Mouse (Mus musculus): ENCODE measurements at regions not wholly inside any gene's neighbourhood (a gene's known extent, or its start where the extent isn't known, plus 50 kb on each side); places are given as distances from the start of the nearest gene placed in this dataset.

DNA sequence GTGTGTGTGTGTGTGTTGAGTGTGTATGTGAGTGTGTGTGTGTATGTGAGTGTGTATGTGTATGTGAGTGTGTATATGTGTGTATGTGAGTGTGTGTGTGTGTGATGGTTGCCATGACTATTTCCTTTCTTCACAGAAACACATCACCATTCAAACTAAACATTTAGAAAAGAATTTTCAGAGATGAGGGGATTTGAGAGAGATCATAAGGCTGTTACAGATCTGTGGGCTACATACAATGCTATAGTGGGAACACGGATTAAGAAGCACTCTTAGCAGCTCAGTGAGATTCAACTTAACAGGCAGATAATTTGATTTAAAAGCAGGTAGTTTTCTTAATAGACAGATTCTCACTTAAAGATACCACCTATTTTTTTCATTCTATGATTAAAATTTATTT lies 257.1 kb upstream of the Fn1 start:
- intact Hi-C loops (cut with DNase I): no loop called here

DNA sequence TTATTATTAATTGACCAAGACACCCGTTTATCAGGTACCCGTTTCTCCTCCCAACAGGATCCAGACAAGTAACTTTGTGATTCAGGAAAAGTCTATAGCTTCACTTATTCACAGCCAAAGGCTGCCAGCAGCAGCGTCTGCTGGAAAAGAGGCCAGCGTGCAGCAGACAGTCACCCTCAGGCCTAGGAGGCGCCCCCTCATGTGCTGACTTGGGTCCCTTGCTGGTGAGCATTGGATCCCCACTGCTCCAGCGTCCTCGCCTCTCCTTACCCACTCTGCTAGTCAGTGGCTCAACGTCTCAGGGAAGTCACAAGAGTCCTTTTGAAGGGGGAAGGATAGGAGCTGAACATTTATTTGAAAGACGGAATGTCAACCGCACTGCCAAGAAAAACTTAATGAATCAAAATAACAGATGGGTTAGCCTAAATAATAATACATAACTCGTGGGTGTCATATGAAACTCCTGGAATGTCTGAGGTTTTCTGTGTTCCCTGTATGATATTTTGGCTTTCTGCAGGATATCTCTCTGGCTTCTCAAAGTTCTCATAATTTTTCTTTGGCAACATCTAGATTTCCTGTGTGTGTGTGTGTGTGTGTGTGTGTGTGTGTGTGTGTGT lies 256.6 kb upstream of the Fn1 start:
- intact Hi-C loops (cut with DNase I): no loop called here

GRCm38 (mm10) chr1:71904376-71904948 lies 251.5 kb upstream of the Fn1 start:
- intact Hi-C loops (cut with DNase I): no loop called here

DNA sequence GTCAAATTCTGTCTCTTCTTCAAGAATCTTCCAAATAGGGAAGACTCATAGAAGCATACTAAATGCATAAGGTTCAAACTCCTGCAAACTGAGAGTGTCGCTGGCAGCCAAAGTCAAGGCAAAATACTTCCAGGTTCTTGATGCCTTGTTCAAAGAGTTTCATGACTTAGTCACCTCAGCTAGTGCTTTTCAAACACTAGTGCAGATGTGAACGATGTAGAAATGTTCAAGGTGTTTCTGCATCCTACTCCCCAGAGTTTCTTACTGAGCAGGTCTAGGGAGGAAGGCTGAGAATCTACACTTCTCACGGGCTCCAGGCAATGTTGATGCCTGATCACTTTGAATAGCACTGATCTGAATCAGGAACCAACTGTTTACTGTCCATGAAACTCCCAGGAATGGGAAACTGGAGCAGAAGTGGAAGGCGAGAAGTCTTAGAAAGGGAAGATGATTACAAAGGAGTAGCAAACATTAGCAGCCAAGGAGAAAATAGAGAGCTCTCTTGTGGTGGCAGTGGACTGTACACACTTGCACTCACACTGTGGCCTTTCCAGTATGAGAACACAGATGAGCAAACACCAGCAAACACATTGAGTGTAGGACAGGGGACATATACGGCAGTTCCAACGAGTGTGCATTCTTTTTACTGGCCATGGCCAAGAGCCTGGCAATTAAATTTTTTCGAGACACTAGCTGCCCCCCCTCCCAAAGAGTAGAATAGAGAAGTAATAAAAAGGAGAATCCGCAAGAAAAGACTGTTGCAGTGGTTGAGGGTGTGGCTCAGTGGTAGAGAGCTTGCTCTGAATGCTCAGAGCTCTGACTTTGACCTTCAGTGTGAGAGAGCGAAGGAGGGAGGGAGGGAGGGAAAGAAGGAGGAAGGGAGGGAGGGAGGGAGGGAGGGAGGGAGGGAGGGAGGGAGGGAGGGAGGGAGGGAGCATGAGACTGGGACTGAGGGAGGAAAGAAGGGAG lies 247.4 kb upstream of the Fn1 start:
- intact Hi-C loops (cut with DNase I): no loop called here

DNA sequence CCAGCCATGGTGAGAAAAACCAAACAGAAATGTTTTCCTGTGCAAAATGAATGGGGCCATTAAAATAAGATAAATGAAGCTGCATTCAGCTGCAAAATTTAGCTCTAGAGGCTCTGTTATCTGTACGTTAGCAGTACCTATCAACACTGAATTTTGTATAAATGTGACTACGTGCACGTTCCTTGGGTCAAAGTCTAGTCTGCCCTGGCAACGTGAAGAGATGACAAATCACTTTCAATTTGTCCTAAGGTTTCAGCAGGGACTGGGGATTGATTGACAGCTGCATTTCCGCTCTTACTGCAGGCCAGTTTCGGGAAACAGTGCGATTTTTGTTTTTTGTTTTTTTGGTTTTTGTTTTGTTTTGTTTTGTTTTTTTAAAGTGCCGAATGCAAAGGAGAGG lies 246.1 kb upstream of the Fn1 start:
- intact Hi-C loops (cut with DNase I): no loop called here

DNA sequence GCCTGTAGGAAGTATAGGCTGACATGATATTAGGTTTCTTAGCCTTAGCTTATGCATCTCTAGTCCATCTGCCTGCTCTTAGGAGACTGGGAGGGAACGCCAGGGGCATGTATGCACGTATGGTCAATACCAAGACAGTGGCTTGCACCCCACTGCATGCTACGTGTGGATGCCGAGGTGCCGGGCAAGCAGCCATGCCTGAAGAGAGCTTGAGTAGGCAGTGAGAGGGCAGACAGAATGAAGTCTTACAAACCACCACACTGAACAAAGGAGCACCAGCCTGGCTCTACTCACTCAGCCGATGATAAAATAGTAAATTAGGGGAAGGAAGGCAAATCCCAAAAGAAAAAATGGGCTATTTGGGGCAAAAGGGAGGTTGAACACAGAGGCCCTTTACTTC lies 245.2 kb upstream of the Fn1 start:
- intact Hi-C loops (cut with DNase I): no loop called here

GRCm38 (mm10) chr1:71897464-71898051 lies 244.6 kb upstream of the Fn1 start:
- intact Hi-C loops (cut with DNase I): no loop called here

GRCm38 (mm10) chr1:71896141-71896725 lies 243.2 kb upstream of the Fn1 start:
- intact Hi-C loops (cut with DNase I): no loop called here

DNA sequence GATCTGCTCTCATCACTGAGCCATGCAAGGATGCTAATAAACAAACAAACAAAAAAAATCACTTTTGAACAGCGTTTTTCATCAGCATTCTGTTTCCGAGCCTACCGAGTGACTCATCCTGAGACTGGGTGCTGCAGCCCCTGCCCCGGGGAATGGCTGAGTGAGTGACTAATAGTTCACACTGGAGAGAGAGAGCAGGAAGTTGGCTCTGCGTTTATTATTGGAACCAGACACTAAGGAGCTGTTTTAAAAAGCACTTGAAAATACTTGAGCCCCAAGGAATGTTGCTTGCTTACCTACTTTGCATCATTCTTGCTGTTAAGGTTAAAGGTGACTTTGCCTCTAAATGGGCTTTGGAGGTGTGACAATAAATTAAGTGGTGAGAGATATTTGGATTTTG lies 240.6 kb upstream of the Fn1 start:
- intact Hi-C loops (cut with DNase I): no loop called here

GRCm38 (mm10) chr1:71887809-71888208 lies 234.8 kb upstream of the Fn1 start:
- intact Hi-C loops (cut with DNase I): no loop called here

- intact Hi-C loops (cut with DNase I): no loop called here
Measured at GRCm38 (mm10) chr1:71886903-71887302, 233.9 kb upstream of the Fn1 start.

- intact Hi-C loops (cut with DNase I): no loop called here
Measured at GRCm38 (mm10) chr1:71886233-71886632, 233.2 kb upstream of the Fn1 start.

DNA sequence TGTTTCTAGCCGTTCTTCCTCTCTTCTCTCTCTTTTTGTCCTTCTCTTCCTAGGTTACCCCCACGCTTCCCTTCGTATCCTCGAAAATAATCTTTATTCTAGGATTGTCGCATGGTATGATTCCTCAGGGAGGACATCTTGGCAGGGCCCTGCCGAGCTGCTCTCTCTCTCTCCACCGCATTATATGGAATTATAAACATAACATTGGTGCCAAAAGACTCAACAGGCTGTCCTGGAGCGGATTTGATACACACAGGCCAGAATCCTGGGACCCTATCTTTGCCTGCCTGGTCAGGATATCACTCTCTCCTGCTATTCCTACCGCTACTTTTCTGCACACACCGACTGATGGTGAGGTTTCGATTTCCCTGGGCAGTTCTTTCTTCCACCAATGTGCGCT lies 228.9 kb upstream of the Fn1 start:
- intact Hi-C loops (cut with DNase I): no loop called here

DNA sequence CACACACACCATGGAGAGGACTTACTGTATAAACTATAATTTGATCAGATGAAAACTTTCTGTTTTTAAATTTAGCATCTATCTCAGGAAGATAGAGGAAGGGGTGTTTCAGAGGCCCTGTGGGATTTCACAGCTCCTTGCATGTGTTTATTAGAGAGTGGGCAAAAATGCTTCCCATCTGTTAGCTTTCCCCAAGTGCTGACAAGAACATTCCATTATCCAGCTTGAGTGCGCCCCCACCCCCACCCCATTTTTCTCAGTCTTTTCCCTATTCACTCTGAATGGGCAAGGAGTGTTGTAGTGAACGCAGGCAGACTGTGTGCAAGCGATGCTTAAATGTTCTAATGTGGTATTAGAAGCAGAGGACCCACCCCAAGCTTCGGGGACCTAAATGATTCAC lies 228.2 kb upstream of the Fn1 start:
- intact Hi-C loops (cut with DNase I): no loop called here

DNA sequence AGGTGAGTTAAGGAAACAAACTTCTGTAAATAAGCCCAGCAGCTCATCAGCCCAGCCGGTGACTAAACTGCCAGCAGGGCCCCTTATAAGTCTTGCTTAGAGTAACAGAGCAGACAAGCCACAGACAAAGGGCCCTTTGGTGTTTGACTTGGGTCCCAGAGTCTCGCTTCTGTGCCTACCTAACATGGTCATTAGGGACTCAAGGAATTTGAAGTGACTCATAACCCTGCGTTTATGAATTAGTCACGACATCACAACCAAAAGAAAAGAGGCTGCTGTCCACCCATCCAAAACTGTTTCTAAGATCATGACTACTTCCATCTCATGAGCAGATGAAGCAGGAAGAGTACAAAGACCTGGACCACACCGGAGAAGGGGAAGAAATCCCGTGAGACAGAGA lies 227.5 kb upstream of the Fn1 start:
- intact Hi-C loops (cut with DNase I): no loop called here

DNA sequence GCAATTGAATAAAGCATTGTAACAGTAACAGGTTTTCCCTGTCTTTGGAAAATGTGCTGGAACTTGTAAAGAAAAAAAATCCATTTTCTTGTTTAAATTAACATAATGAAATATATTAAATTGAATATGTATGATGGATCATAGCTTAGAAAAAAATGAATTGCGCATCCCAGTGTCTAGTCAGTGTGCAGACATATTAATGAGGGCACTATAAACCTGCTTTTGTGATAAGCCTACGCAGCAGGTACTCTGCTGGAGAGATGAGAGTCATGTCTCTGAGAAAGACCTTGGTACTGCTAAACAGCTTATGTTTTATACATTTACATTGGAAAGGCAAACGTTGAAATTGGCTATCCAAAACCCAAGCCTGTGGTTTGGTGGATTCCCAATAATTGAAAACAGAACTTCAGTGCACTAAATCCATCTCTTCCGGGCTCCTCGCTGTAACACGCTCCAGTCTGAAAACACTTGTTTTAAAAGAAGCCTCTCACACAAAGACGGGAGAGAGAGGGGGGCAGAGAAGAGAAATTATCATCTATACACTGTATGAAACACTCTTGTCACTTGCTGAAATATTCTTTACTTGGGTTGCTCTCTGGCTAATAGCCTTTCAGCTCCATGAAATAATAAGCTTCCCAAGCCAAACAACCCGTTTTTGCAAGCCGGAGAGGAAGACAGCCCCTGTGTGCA lies 223.9 kb upstream of the Fn1 start:
- intact Hi-C loops (cut with DNase I): no loop called here

GRCm38 (mm10) chr1:71874037-71874436 lies 221.0 kb upstream of the Fn1 start:
- intact Hi-C loops (cut with DNase I): no loop called here

DNA sequence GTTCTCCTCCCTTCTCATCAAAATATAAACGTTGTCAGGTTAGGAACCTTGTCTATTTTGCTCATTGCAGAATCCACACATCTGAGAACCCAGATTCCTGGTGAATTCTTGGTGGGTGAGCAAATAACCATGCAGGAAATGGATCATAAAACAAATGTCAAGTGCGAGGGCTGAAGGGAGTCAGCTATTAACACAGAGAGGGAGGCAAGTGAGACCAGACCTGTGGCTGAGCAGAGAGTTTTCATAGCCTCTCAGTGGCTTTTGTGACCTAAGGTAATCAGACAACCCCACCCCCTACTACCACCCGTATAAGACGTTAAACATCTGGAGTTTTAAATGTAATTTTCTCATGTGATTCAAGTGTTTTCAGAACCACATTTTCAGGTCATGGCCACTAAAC lies 212.7 kb upstream of the Fn1 start:
- intact Hi-C loops (cut with DNase I): no loop called here

DNA sequence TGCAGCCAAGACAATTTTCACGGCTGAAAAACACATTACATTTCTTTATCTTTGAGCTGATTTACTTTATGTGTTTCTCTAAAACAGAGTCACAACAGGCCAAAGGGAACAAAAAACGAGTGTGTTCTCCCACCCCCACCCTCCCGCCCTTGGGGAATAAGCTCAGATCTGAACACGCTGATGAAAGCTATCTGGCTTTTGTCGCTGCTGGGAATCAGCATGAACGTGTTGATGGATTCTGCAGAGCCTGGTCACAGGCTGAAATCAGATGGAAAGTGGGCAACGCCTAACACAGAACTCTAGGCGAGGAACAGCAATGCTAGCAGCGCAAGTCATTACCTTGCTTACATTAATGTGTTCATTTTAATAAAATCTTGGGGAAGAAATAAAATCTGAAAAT lies 211.7 kb upstream of the Fn1 start:
- intact Hi-C loops (cut with DNase I): no loop called here

- intact Hi-C loops (cut with DNase I): no loop called here
Measured at GRCm38 (mm10) chr1:71853212-71853611, 200.2 kb upstream of the Fn1 start.

DNA sequence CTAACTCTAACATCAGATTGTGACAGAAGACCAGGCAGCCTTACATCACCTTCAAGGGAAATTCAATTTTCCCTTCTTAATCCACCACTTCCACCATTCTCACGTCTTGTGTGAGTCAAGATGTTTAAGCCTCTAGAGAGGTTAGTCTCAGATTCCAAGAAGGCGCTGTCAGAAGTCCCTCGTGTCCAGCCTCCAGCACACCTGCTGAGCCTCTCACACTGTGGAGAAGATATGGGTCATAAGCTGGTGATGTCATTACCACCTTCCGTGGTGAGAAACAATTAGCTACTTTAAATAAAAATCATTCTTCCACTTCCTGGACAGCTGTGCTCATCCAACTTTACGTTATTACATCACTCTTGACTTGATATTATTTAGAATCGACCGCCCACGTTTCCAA lies 198.3 kb upstream of the Fn1 start:
- intact Hi-C loops (cut with DNase I): no loop called here

Data from adrenal gland (tissue).